Mouse (Mus musculus): ENCODE data around the gene Gm20388.

DNA sequence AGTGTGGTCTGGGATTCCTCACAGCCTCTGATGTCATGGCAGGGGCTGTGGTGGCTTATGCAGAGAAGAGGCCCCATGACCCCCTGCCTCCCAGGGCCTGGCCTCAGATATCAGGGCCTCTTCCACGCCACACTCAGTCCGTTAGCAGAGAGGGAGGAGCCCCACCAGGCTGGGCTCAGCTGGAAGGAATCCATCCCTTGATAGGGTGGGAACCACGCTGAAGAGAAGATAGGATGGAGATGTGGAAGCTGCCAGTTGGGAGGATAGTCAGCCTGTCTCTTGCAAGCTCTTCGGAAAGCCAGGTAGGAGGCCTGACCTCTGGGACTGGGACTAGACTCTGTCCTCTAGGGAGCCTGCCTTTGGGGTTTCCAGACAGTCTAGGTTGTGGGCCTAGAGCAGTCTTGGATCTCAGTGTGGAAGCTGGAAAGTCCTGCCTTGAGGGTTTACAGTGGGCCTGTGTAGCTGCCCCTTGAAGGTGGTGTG lies 587.7 kb downstream of the Gm20388 start:
- TF ChIP-seq POLR2A (IDR thresholded peaks at IDR 0.05; ENCODE audit: insufficient read depth, low read depth, low read length) (no peak), CTCF (IDR thresholded peaks at IDR 0.05; ENCODE audit: insufficient read depth, low read depth, low read length) (no peak)

Measured in olfactory bulb, adult 2 months (tissue).